Mouse (Mus musculus) cerebellum, adult 9-11 months (tissue): Measurements from ENCODE around the gene Tmem150b.

ENCODE experiments used
- DNase-seq: peaks from one replicate; pipeline ENCODE4 v3.0.0; 2022

The Tmem150b gene

GRCm38 (mm10) chr7:4659911-4660443, 65.1 kb downstream of the Tmem150b start:
- DNase-seq: peak; percentile 41

DNA sequence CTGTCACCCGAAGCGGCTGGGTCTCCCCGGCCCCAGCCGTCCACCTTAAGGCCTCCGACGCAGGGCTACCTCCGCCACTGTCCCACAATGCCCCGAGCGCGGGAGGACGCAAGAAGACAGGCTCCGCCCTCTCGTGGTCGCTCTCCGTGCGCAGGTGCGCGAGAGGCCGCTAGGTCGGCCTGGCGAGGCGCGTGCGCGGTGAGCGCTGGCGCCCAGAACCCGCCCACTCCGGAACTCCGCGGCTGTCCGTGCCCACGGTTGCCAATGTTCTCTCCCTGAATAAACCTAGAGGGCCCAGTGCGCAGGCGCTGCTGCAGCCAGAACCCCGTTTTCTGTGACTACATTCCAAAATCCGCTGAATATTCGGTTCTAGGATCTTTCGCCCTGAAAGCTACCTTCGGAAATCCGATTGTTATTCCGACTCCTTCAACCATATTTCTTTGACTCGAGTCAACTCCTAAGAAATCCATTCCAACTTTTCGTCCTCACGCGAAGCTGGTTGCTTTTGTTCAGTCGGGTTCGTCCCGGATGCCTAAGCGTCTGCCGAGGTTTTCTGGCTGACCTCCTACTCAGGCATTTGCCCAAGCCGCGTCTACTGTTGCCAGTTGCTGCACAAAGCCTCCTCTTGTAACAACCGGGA, 66.0 kb downstream of the Tmem150b start, which contains the start of gene Ppp6r1:
TSS of gene Ppp6r1 (minus strand) at position 108 of the 640 bp plus-strand sequence.
- peak; percentile 99 for DNase-seq

- DNase-seq: peak; percentile 68
Observed at GRCm38 (mm10) chr7:4658128-4658907, 66.7 kb downstream of the Tmem150b start.

DNA sequence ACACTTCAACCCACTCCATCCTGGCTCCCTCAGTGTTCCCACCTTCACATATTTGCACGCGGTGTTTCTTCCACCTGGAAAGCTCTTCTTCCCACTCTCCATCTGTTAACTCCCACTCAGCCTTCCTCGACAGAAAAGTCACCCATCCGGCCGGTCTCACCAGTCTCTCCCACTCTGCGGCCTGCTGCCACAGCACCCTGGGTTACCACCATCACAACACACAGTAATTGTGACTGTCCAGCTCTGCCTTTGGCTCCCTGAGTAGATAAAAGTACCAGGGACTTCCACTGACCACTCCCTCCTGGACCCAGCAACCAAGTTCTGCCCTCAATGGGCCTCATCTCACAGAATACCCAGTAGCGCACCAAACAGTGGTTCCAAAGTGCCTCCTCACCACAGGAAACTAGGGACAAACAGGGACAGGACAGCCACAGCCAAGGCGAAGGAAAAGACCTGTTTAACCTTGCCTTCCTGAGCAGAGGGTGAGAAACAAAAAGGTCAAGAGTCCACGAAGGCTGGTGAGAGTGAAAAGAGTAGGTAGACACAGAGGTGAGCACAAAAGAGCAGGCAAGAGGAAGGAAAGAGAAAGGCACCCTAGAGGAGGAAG, 67.4 kb downstream of the Tmem150b start:
- DNase-seq: peak; percentile 45
